Mouse (Mus musculus) testis, adult 2 months (tissue): ENCODE results near the gene Nadk2. TPM values are rescaled to one million over a fixed set of nuclear protein-coding genes. Genes with fewer than 3 reads are reported as not detected.

Experiments used
- H3K27ac ChIP-seq: fragments of 200-500 bp; 2 replicates; pipeline ENCODE4 v1.5.1; 2012; ENCODE audit warnings: low read depth, low read length; ENCODE audit not compliant: control insufficient read depth, insufficient read depth
- H3K27me3 ChIP-seq: fragments of 200-500 bp; 2 replicates; pipeline ENCODE4 v1.6.1; 2012; ENCODE audit warnings: mild to moderate bottlenecking, low read length, moderate library complexity; ENCODE audit not compliant: control insufficient read depth, insufficient read depth
- H3K36me3 ChIP-seq: fragments of 200-500 bp; 2 replicates; pipeline ENCODE4 v1.6.1; 2012; ENCODE audit warnings: mild to moderate bottlenecking, low read length; ENCODE audit not compliant: control insufficient read depth, insufficient read depth
- H3K4me1 ChIP-seq: fragments of 200-500 bp; 2 replicates; pipeline ENCODE4 v1.6.1; 2012; ENCODE audit warnings: low read length; ENCODE audit not compliant: control insufficient read depth, insufficient read depth
- H3K4me3 ChIP-seq: fragments of 200-500 bp; 2 replicates; pipeline ENCODE4 v1.5.1; 2012; ENCODE audit warnings: low read depth, mild to moderate bottlenecking, low read length, moderate library complexity, mixed read lengths; ENCODE audit not compliant: control insufficient read depth
- CTCF ChIP-seq: fragments of 200-500 bp; IDR thresholded peaks from 2 replicates; pipeline ENCODE4 v1.5.1; 2012; ENCODE audit warnings: low read depth, mild to moderate bottlenecking, inconsistent platforms, low read length, moderate library complexity; ENCODE audit not compliant: control insufficient read depth, insufficient read depth, insufficient replicate concordance
- POLR2A ChIP-seq: fragments of 200-500 bp; IDR thresholded peaks from 2 replicates; pipeline ENCODE4 v1.6.1; 2012; ENCODE audit warnings: low read depth, mild to moderate bottlenecking, inconsistent platforms, low read length, moderate library complexity; ENCODE audit not compliant: control insufficient read depth
- polyA plus RNA-seq: library from polyadenylated mRNA; depleted of rRNA; stranded (reverse); fragments of >200 nt; gene quantifications from 2 replicates; pipeline ENCODE4 v1.2.3, GENCODE M21; 2012

Nadk2 gene
- polyA plus RNA-seq, 1 experiment, result 38.8 TPM

GRCm38 (mm10) chr15:9072630-9073029, 1.6 kb downstream of the Nadk2 start:
- H3K4me3 ChIP-seq, result peak overlapping the region; percentile 9; the same call in 1 of the 2 replicates
- no peaks in the 10 kb centered on the region for H3K27me3 ChIP-seq
- H3K27ac ChIP-seq, result no peak overlapping the region
- peaks cover 13% of the 10 kb centered on the region for H3K4me1 ChIP-seq
- TF ChIP-seq CTCF (no peak), POLR2A (no peak)
- no peaks in the 10 kb centered on the region for H3K36me3 ChIP-seq

DNA sequence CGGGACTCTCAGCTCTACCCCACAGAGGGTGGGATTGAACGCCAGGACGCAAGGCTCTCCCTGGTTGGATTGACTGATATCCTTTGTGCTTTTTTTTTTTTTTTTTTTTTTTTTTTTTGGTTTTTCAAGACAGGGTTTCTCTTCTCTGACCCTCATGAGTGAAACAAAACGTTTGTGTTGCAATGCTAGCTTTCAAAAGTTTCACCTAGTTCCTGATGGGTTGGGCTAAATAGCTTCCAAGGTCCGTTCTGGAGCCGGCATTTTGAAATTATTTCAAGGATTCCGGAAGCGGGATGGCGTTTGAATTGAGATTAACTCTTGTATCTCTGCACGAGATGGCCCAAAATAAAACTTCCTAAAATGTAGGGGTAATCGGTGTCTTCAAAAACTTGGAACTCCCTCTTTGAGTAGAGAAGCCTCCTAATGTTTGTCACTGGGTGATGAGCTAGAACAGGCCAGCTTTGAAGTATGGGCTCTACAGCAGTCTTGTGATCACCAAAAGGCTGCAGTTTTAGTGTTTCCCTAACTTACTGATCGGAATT, 2.1 kb downstream of the Nadk2 start:
- TF ChIP-seq POLR2A (no peak), CTCF (no peak)
- Histone ChIP-seq H3K36me3 (no peaks in the 10 kb centered on the region), H3K27ac (no peak overlapping the region; the same call in 1 of the 2 replicates), H3K4me3 (peak overlapping the region; percentile 9; the same call in 1 of the 2 replicates), H3K4me1 (peaks cover 13% of the 10 kb centered on the region), H3K27me3 (no peaks in the 10 kb centered on the region)

GRCm38 (mm10) chr15:9073684-9074083, 2.6 kb downstream of the Nadk2 start:
- Histone ChIP-seq H3K27me3 (no peaks in the 10 kb centered on the region), H3K4me1 (peaks cover 13% of the 10 kb centered on the region), H3K36me3 (no peaks in the 10 kb centered on the region), H3K4me3 (no peak overlapping the region), H3K27ac (no peak overlapping the region; the same call in 1 of the 2 replicates)
- TF ChIP-seq POLR2A (no peak), CTCF (no peak)

GRCm38 (mm10) chr15:9074139-9074538, 3.1 kb downstream of the Nadk2 start:
- H3K27ac ChIP-seq, result no peak overlapping the region
- H3K4me3 ChIP-seq, result no peak overlapping the region
- TF ChIP-seq POLR2A (no peak), CTCF (no peak)
- H3K27me3 ChIP-seq, result no peaks in the 10 kb centered on the region
- peaks cover 15% of the 10 kb centered on the region for H3K4me1 ChIP-seq
- H3K36me3 ChIP-seq, result no peaks in the 10 kb centered on the region

DNA sequence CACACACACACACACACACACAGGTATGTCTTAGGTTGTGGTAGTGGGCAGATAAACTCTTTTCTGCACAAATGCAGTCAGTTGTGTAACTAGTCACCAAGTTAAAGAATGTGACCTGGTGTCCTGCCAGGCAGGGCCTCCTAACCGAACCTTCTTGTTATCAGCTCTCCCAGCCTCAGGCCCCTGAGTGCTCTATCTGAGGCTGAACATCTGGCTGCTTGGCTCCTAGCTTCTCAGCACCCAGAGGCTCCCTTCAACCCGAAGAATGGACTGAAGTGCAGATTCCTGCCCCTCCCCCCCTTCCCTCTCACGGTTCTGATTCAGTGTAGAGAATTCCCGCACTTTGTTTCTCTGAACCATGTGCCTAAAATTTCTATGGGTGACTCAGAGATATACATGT, 3.6 kb downstream of the Nadk2 start:
- no peaks in the 10 kb centered on the region for H3K36me3 ChIP-seq
- no peak overlapping the region for H3K4me3 ChIP-seq
- TF ChIP-seq POLR2A (no peak), CTCF (no peak)
- peaks cover 16% of the 10 kb centered on the region for H3K4me1 ChIP-seq
- H3K27me3 ChIP-seq, result no peaks in the 10 kb centered on the region
- H3K27ac ChIP-seq, result no peak overlapping the region

- no peaks in the 10 kb centered on the region for H3K27me3 ChIP-seq
- H3K36me3 ChIP-seq, result no peaks in the 10 kb centered on the region
- no peak for TF ChIP-seq POLR2A
- no peak for TF ChIP-seq CTCF
- H3K4me3 ChIP-seq, result no peak overlapping the region
- H3K4me1 ChIP-seq, result peaks cover 12% of the 10 kb centered on the region
- H3K27ac ChIP-seq, result no peak overlapping the region
These were observed 4.6 kb downstream of the Nadk2 start for GRCm38 (mm10) chr15:9075608-9076200.

DNA sequence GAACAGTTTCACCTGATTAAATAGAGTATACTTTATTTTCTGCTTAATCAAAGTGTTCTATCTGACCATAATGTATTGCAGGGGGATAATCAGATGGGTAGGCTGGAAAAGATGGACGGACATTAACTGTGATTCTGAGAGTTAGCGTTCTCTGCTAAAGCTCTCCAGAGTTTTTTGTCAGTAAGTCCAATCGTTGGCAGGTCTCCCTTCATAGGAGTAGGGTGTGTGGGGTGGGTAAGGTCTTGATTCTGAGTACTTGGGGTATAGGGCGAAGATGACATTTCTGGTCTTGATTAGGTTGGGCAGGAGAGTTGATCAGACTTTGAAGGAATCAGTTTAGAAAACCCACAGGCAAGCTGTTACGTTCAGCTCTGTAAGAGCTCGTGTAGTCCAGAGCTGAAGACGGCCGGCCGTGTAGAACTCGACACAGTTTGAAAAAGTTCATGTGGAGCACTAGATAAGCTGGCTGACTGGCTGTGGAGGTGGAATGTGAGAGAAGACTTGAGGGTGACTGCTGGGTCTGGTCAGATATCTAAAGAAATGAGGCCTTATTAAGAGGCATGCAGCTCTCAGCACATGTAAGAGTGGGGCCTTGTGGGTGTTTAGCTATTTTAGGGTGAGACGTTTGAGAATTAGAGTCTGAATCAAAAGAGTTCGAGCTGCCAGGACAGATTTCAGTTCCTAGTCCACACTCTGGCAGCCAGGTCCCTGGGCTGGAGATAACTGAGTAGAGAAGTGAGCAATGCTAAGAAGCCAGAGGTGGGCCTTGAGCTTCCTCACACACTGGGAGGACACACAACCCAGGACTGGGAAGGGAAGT, 7.6 kb downstream of the Nadk2 start:
- H3K36me3 ChIP-seq, result no peaks in the 10 kb centered on the region
- peaks cover 7% of the 10 kb centered on the region for H3K4me1 ChIP-seq
- H3K27me3 ChIP-seq, result no peaks in the 10 kb centered on the region
- 0 out of 2 replicates have a peak overlapping the region, but pooled peaks have one; percentile 17 for H3K27ac ChIP-seq
- TF ChIP-seq CTCF (no peak), POLR2A (no peak)
- H3K4me3 ChIP-seq, result no peak overlapping the region
